Mouse (Mus musculus): ENCODE results near the gene Olfr921. TPM values are rescaled to one million over a fixed set of nuclear protein-coding genes. Genes with fewer than 3 reads are reported as not detected.

Olfr921 gene
- under 1 TPM; 0.06 to 0.09 TPM for polyA plus RNA-seq (2017; shearing (Covaris generic))

GRCm38 (mm10) chr9:38772768-38773167, at the start of gene Olfr921:
Olfr921 (plus strand) TSS chr9:38773068.

GRCm38 (mm10) chr9:38751999-38752398, 20.9 kb upstream of the Olfr921 start, which contains the start of gene Olfr920:
Olfr920 (plus strand) TSS chr9:38752299.

GRCm38 (mm10) chr9:38814314-38814713, 41.4 kb downstream of the Olfr921 start, which contains the start of gene Olfr922:
Olfr922 (plus strand) TSS chr9:38814614.

GRCm38 (mm10) chr9:38826245-38826644, 53.4 kb downstream of the Olfr921 start, which contains the start of gene Olfr923:
Olfr923 (plus strand) TSS chr9:38826545.

Other genes starting within 250 kb of the Olfr921 start
- not detected for gene Olfr910, start 235.2 kb upstream of the Olfr921 start, polyA plus RNA-seq (2017; shearing (Covaris generic))
- gene Olfr912, start 192.9 kb upstream of the Olfr921 start, polyA plus RNA-seq (2017; shearing (Covaris generic)), result under 1 TPM; 0.07 to 0.27 TPM
- gene Olfr913, start 180.3 kb upstream of the Olfr921 start, polyA plus RNA-seq (2017; shearing (Covaris generic)), result not detected
- gene Olfr914, start 168.0 kb upstream of the Olfr921 start, polyA plus RNA-seq (2017; shearing (Covaris generic)), result under 1 TPM in 1 of 2 experiments, not detected in 1; 0.04 TPM
- under 1 TPM; 0.10 to 0.44 TPM for gene Olfr916, start 113.2 kb upstream of the Olfr921 start, polyA plus RNA-seq (2017; shearing (Covaris generic))
- not detected for gene Olfr917, start 107.2 kb upstream of the Olfr921 start, polyA plus RNA-seq (2017; shearing (Covaris generic))
- not detected for gene Olfr918, start 98.5 kb upstream of the Olfr921 start, polyA plus RNA-seq (2017; shearing (Covaris generic))
- not detected for gene Olfr919, start 69.4 kb upstream of the Olfr921 start, polyA plus RNA-seq (2017; shearing (Covaris generic))
- gene Vwa5a, start 54.8 kb upstream of the Olfr921 start, polyA plus RNA-seq (2017; shearing (Covaris generic)), result 10 to 100 TPM; 23.5 to 31.6 TPM
- under 1 TPM in 1 of 2 experiments, not detected in 1; 0.10 TPM for gene Olfr920, start 20.8 kb upstream of the Olfr921 start, polyA plus RNA-seq (2017; shearing (Covaris generic))
- gene Olfr922, start 41.5 kb downstream of the Olfr921 start, polyA plus RNA-seq (2017; shearing (Covaris generic)), result not detected
- under 1 TPM in 1 of 2 experiments, not detected in 1; 0.10 TPM for gene Olfr923, start 53.5 kb downstream of the Olfr921 start, polyA plus RNA-seq (2017; shearing (Covaris generic))
- gene Olfr924, start 71.4 kb downstream of the Olfr921 start, polyA plus RNA-seq (2017; shearing (Covaris generic)), result under 1 TPM in 1 of 2 experiments, not detected in 1; 0.15 TPM
- not detected for gene Olfr26, start 82.0 kb downstream of the Olfr921 start, polyA plus RNA-seq (2017; shearing (Covaris generic))
- not detected for gene Olfr926, start 104.1 kb downstream of the Olfr921 start, polyA plus RNA-seq (2017; shearing (Covaris generic))
- gene Olfr930, start 156.7 kb downstream of the Olfr921 start, polyA plus RNA-seq (2017; shearing (Covaris generic)), result not detected
- under 1 TPM in 1 of 2 experiments, not detected in 1; 0.05 TPM for gene Olfr933, start 199.2 kb downstream of the Olfr921 start, polyA plus RNA-seq (2017; shearing (Covaris generic))
- gene Olfr934, start 215.2 kb downstream of the Olfr921 start, polyA plus RNA-seq (2017; shearing (Covaris generic)), result not detected
- gene Olfr935, start 226.6 kb downstream of the Olfr921 start, polyA plus RNA-seq (2017; shearing (Covaris generic)), result not detected

Measured in activated CD4-positive, CD25-positive, alpha-beta regulatory T cell (primary cell).